In genomic region chr13:83730155-83730712, GRCm38 (mm10) we compare ENCODE assay signal across 8 mouse cellular contexts.
A peak's percentile ranks its signal among the peaks of the same experiment; 100 is the strongest.
DNase-seq lines count a peak whose midpoint lies in the region; ATAC-seq and TF ChIP-seq lines count a peak whose summit lies in the region.

No protein-coding gene starts in this region.

- peaks cover 0 to 26% of the 10 kb centered on the region in 2 experiments for H3K36me3 ChIP-seq in CH12.LX (replicated peaks in 1 of 2; ENCODE audit: control insufficient read depth in 1 of 2, insufficient read depth in 1 of 2, low read length in 1 of 2)

- no peaks in the 10 kb centered on the region for H3K4me1 ChIP-seq in cerebellum, adult 2 months (ENCODE audit: control insufficient read depth, insufficient read depth, low read length)
- peaks cover 0 to 2% of the 10 kb centered on the region in 2 experiments; a peak in 1 of 4 replicates for H3K4me1 ChIP-seq in CH12.LX (ENCODE audit: control insufficient read depth in 1 of 2, insufficient read depth in 2 of 2)

- TF ChIP-seq RAD21 in CH12.LX (IDR thresholded peaks at IDR 0.05; ENCODE audit: low read depth, low read length), result no peak

- WGBS in cerebellum, adult 2 months, result under 1% methylated on average over 16 of the region's 16 CpGs

- H3K4me3 ChIP-seq in cerebellum, adult 2 months (replicated peaks; ENCODE audit: insufficient read depth, low read depth, low read length), result peak overlapping the region; percentile 99
- H3K4me3 ChIP-seq in CH12.LX (replicated peaks in 1 of 3; ENCODE audit: low read depth in 2 of 3, low read length in 2 of 3, poor library complexity in 1 of 3), result peak overlapping the region; percentile 49 to 62 (median 56)

- H3K9ac ChIP-seq in CH12.LX (ENCODE audit: insufficient read depth, low read depth), result peak overlapping the region; percentile 68

- no peak for DNase-seq in cerebellum, adult 2 months
- no peak for DNase-seq in cerebellum, adult 18-20 months
- DNase-seq in CH12.LX (ENCODE audit: extremely low read depth), result no peak
- no peak for DNase-seq in right cerebral cortex, adult 18-20 months
- no peak for DNase-seq in embryo, embryonic 11 days

- peak overlapping the region; percentile 100 for H3K27ac ChIP-seq in cerebellum, adult 2 months (ENCODE audit: insufficient read depth, low read length)
- peak overlapping the region; percentile 76 for H3K27ac ChIP-seq in CH12.LX (ENCODE audit: insufficient read depth, low read depth)

- peak; percentile 14; the same call in 1 of the 2 replicates for ATAC-seq in granulocyte monocyte progenitor cell, adult 5-6 weeks (replicated peaks; ENCODE audit: poor library complexity, severe bottlenecking)
- 0 out of 2 replicates have a peak, but pooled peaks have one; percentile 22 for ATAC-seq in megakaryocyte, adult 5-6 weeks (ENCODE audit: poor library complexity, severe bottlenecking)
- ATAC-seq in erythroid progenitor cell, adult 5-6 weeks (replicated peaks; ENCODE audit: low FRiP score, poor library complexity, severe bottlenecking), result no peak

- TF ChIP-seq POLR2A in cerebellum, adult 2 months (IDR thresholded peaks at IDR 0.05; ENCODE audit: borderline replicate concordance, insufficient read depth, low read length), result no peak
- no peak for TF ChIP-seq POLR2A in CH12.LX (IDR thresholded peaks at IDR 0.05; ENCODE audit: low read depth, low read length)

- in situ Hi-C loops in CH12.LX (cut with MboI; ENCODE audit: low pct_ligation_motif_present, low pct_unique_long_range_greater_than_20kb, low sequenced_read_pairs), result loop anchor here (10.0 kb wide), 1 partner anchor 615 kb away; no protein-coding TSS in a partner anchor

- peak overlapping the region; percentile 70 for H3K4me2 ChIP-seq in CH12.LX (ENCODE audit: insufficient read depth, low read depth, poor library complexity, severe bottlenecking)

- H3K27me3 ChIP-seq in cerebellum, adult 2 months (ENCODE audit: control insufficient read depth, insufficient read depth, low read length), result no peaks in the 10 kb centered on the region
- no peaks in the 10 kb centered on the region for H3K27me3 ChIP-seq in CH12.LX (replicated peaks)

- H3K79me2 ChIP-seq in CH12.LX (replicated peaks; ENCODE audit: control insufficient read depth, extremely low read depth, insufficient read depth, poor library complexity, severe bottlenecking), result no peaks in the 10 kb centered on the region; the same call in 1 of the 2 replicates

- H3K9me3 ChIP-seq in CH12.LX (replicated peaks; ENCODE audit: low read length), result peaks cover 11% of the 10 kb centered on the region

- dilution Hi-C loops in CH12.LX (cut with MboI; ENCODE audit: extremely low pct_ligation_motif_present, extremely low pct_unique_long_range_greater_than_20kb, low sequenced_read_pairs), result no loop called here

- TF ChIP-seq CTCF in cerebellum, adult 2 months (IDR thresholded peaks at IDR 0.05; ENCODE audit: borderline replicate concordance, insufficient read depth, low read depth, low read length), result 0 out of 2 replicates have a peak, but pooled peaks have one; percentile 0
- no peak for TF ChIP-seq CTCF in CH12.LX (conservative IDR thresholded peaks at IDR 0.05 in 1 of 2, IDR thresholded peaks at IDR 0.05 in 1 of 2; ENCODE audit: low read depth in 2 of 2, low read length in 2 of 2)

- no peak for TF ChIP-seq EP300 in CH12.LX (IDR thresholded peaks at IDR 0.05; ENCODE audit: low read length)

TF ChIP-seq in CH12.LX, 34 proteins besides CTCF, POLR2A, EP300 and RAD21:
- TF ChIP-seq IRF4 (IDR thresholded peaks at IDR 0.05; ENCODE audit: low read depth, low read length) (0 out of 2 replicates have a peak, but pooled peaks have one; percentile 16), HCFC1 (IDR thresholded peaks at IDR 0.05; ENCODE audit: low read depth, low read length) (no peak), NRF1 (IDR thresholded peaks at IDR 0.05; ENCODE audit: low read depth, low read length) (no peak), ELF1 (IDR thresholded peaks at IDR 0.05; ENCODE audit: low read depth, low read length) (no peak), MXI1 (IDR thresholded peaks at IDR 0.05; ENCODE audit: low read depth, low read length) (0 out of 2 replicates have a peak, but pooled peaks have one; percentile 1), TBP (conservative IDR thresholded peaks at IDR 0.05; ENCODE audit: low read depth, low read length) (no peak), ETS1 (conservative IDR thresholded peaks at IDR 0.05; ENCODE audit: low read depth, low read length) (no peak), SIN3A (IDR thresholded peaks at IDR 0.05; ENCODE audit: low read length) (no peak)
